Mouse (Mus musculus): ENCODE data around the gene Ccnt1. TPM values are rescaled to one million over a fixed set of nuclear protein-coding genes. Genes with fewer than 3 reads are reported as not detected.
A peak's percentile ranks its signal among the peaks of the same experiment; 100 is the strongest.
"Not testable (repeated sequence)": the region's sequence is repeated elsewhere in the genome, so short reads cannot be mapped to it uniquely, and the experiment has no call there.

The Ccnt1 gene
- polyA plus RNA-seq, 1 experiment from 2014 or later, result 67.8 TPM

GRCm38 (mm10) chr15:98587751-98588150, 17.0 kb upstream of the Ccnt1 start:
- Histone ChIP-seq H3K4me2 (replicated peaks; ENCODE audit: low read depth, low read length) (no peak overlapping the region), H3K4me3 (ENCODE audit: low read depth, low read length) (no peak overlapping the region), H3K36me3 (ENCODE audit: control insufficient read depth, insufficient read depth, low read length) (peaks cover 4% of the 10 kb centered on the region; the same call in 1 of the 2 replicates), H3K4me1 (replicated peaks; ENCODE audit: control insufficient read depth, insufficient read depth, low read length) (no peaks in the 10 kb centered on the region), H3K27me3 (ENCODE audit: control insufficient read depth, insufficient read depth, low read length) (no peaks in the 10 kb centered on the region), H3K27ac (ENCODE audit: low read depth, low read length) (no peak overlapping the region), H3K9me3 (ENCODE audit: control insufficient read depth, low read length) (no peaks in the 10 kb centered on the region), H3K9ac (ENCODE audit: low read depth, low read length) (no peak overlapping the region)
- 88% methylated on average over 11 of the region's 11 CpGs for WGBS
- ATAC-seq (ENCODE audit: low FRiP score) (no peak), DNase-seq (ENCODE audit: low spot score) (no peak)

GRCm38 (mm10) chr15:98586141-98586540, 15.4 kb upstream of the Ccnt1 start:
- not testable (repeated sequence) for DNase-seq (ENCODE audit: low spot score); H3K9me3 ChIP-seq (ENCODE audit: control insufficient read depth, low read length); H3K9ac ChIP-seq (ENCODE audit: low read depth, low read length); H3K4me3 ChIP-seq (ENCODE audit: low read depth, low read length); H3K4me2 ChIP-seq (replicated peaks; ENCODE audit: low read depth, low read length); H3K36me3 ChIP-seq (ENCODE audit: control insufficient read depth, insufficient read depth, low read length); ATAC-seq (ENCODE audit: low FRiP score); H3K27me3 ChIP-seq (ENCODE audit: control insufficient read depth, insufficient read depth, low read length); H3K27ac ChIP-seq (ENCODE audit: low read depth, low read length); H3K4me1 ChIP-seq (replicated peaks; ENCODE audit: control insufficient read depth, insufficient read depth, low read length)
- WGBS, result 81% methylated on average over 9 of the region's 9 CpGs

GRCm38 (mm10) chr15:98585421-98585820, 14.7 kb upstream of the Ccnt1 start:
- Histone ChIP-seq H3K27ac (ENCODE audit: low read depth, low read length) (no peak overlapping the region), H3K4me2 (replicated peaks; ENCODE audit: low read depth, low read length) (no peak overlapping the region), H3K36me3 (ENCODE audit: control insufficient read depth, insufficient read depth, low read length) (no peaks in the 10 kb centered on the region; the same call in 1 of the 2 replicates), H3K9ac (ENCODE audit: low read depth, low read length) (no peak overlapping the region), H3K4me1 (replicated peaks; ENCODE audit: control insufficient read depth, insufficient read depth, low read length) (no peaks in the 10 kb centered on the region), H3K27me3 (ENCODE audit: control insufficient read depth, insufficient read depth, low read length) (no peaks in the 10 kb centered on the region), H3K9me3 (ENCODE audit: control insufficient read depth, low read length) (no peaks in the 10 kb centered on the region), H3K4me3 (ENCODE audit: low read depth, low read length) (no peak overlapping the region)
- DNase-seq (ENCODE audit: low spot score) (no peak), ATAC-seq (ENCODE audit: low FRiP score) (no peak)
- WGBS, result 40% methylated on average over 7 of the region's 7 CpGs

- no peaks in the 10 kb centered on the region for H3K4me1 ChIP-seq (replicated peaks; ENCODE audit: control insufficient read depth, insufficient read depth, low read length)
- H3K9ac ChIP-seq (ENCODE audit: low read depth, low read length), result no peak overlapping the region
- no peak overlapping the region for H3K4me2 ChIP-seq (replicated peaks; ENCODE audit: low read depth, low read length)
- 85% methylated on average over 8 of the region's 8 CpGs for WGBS
- DNase-seq (ENCODE audit: low spot score) (no peak), ATAC-seq (ENCODE audit: low FRiP score) (no peak)
- H3K36me3 ChIP-seq (ENCODE audit: control insufficient read depth, insufficient read depth, low read length), result no peaks in the 10 kb centered on the region
- H3K9me3 ChIP-seq (ENCODE audit: control insufficient read depth, low read length), result no peaks in the 10 kb centered on the region
- H3K27ac ChIP-seq (ENCODE audit: low read depth, low read length), result no peak overlapping the region
- no peaks in the 10 kb centered on the region for H3K27me3 ChIP-seq (ENCODE audit: control insufficient read depth, insufficient read depth, low read length)
- H3K4me3 ChIP-seq (ENCODE audit: low read depth, low read length), result no peak overlapping the region
These were observed 12.3 kb upstream of the Ccnt1 start for GRCm38 (mm10) chr15:98582996-98583395.

GRCm38 (mm10) chr15:98582410-98582809, 11.7 kb upstream of the Ccnt1 start:
- Histone ChIP-seq H3K36me3 (ENCODE audit: control insufficient read depth, insufficient read depth, low read length) (no peaks in the 10 kb centered on the region), H3K4me2 (replicated peaks; ENCODE audit: low read depth, low read length) (no peak overlapping the region), H3K9ac (ENCODE audit: low read depth, low read length) (no peak overlapping the region), H3K27ac (ENCODE audit: low read depth, low read length) (no peak overlapping the region), H3K27me3 (ENCODE audit: control insufficient read depth, insufficient read depth, low read length) (no peaks in the 10 kb centered on the region), H3K4me3 (ENCODE audit: low read depth, low read length) (no peak overlapping the region), H3K9me3 (ENCODE audit: control insufficient read depth, low read length) (no peaks in the 10 kb centered on the region), H3K4me1 (replicated peaks; ENCODE audit: control insufficient read depth, insufficient read depth, low read length) (no peaks in the 10 kb centered on the region)
- ATAC-seq (ENCODE audit: low FRiP score) (no peak), DNase-seq (ENCODE audit: low spot score) (no peak)
- WGBS, result 88% methylated on average over 8 of the region's 8 CpGs

- Histone ChIP-seq H3K27me3 (ENCODE audit: control insufficient read depth, insufficient read depth, low read length) (no peaks in the 10 kb centered on the region), H3K4me2 (replicated peaks; ENCODE audit: low read depth, low read length) (no peak overlapping the region), H3K27ac (ENCODE audit: low read depth, low read length) (no peak overlapping the region), H3K9ac (ENCODE audit: low read depth, low read length) (no peak overlapping the region), H3K4me1 (replicated peaks; ENCODE audit: control insufficient read depth, insufficient read depth, low read length) (no peaks in the 10 kb centered on the region), H3K9me3 (ENCODE audit: control insufficient read depth, low read length) (no peaks in the 10 kb centered on the region), H3K36me3 (ENCODE audit: control insufficient read depth, insufficient read depth, low read length) (no peaks in the 10 kb centered on the region), H3K4me3 (ENCODE audit: low read depth, low read length) (no peak overlapping the region)
- DNase-seq (ENCODE audit: low spot score) (peak; percentile 84), ATAC-seq (ENCODE audit: low FRiP score) (peak; percentile 66)
- 45% methylated on average over 5 of the region's 5 CpGs for WGBS
These were observed 9.2 kb upstream of the Ccnt1 start for GRCm38 (mm10) chr15:98579795-98580464.

GRCm38 (mm10) chr15:98579310-98579709, 8.6 kb upstream of the Ccnt1 start:
- no peak for DNase-seq (ENCODE audit: low spot score)
- Histone ChIP-seq H3K27ac (ENCODE audit: low read depth, low read length) (no peak overlapping the region), H3K36me3 (ENCODE audit: control insufficient read depth, insufficient read depth, low read length) (no peaks in the 10 kb centered on the region), H3K27me3 (ENCODE audit: control insufficient read depth, insufficient read depth, low read length) (no peaks in the 10 kb centered on the region), H3K9me3 (ENCODE audit: control insufficient read depth, low read length) (no peaks in the 10 kb centered on the region), H3K4me2 (replicated peaks; ENCODE audit: low read depth, low read length) (no peak overlapping the region), H3K4me3 (ENCODE audit: low read depth, low read length) (no peak overlapping the region), H3K9ac (ENCODE audit: low read depth, low read length) (no peak overlapping the region), H3K4me1 (replicated peaks; ENCODE audit: control insufficient read depth, insufficient read depth, low read length) (no peaks in the 10 kb centered on the region)
- WGBS, result 75% methylated on average over 2 of the region's 2 CpGs
- ATAC-seq (ENCODE audit: low FRiP score), result no peak

GRCm38 (mm10) chr15:98573293-98573692, 2.6 kb upstream of the Ccnt1 start:
- no peaks in the 10 kb centered on the region for H3K9me3 ChIP-seq (ENCODE audit: control insufficient read depth, low read length)
- no peak for DNase-seq (ENCODE audit: low spot score)
- no peak overlapping the region for H3K9ac ChIP-seq (ENCODE audit: low read depth, low read length)
- H3K4me2 ChIP-seq (replicated peaks; ENCODE audit: low read depth, low read length), result no peak overlapping the region
- no peaks in the 10 kb centered on the region for H3K27me3 ChIP-seq (ENCODE audit: control insufficient read depth, insufficient read depth, low read length)
- no peak for ATAC-seq (ENCODE audit: low FRiP score)
- H3K4me3 ChIP-seq (ENCODE audit: low read depth, low read length), result no peak overlapping the region
- H3K4me1 ChIP-seq (replicated peaks; ENCODE audit: control insufficient read depth, insufficient read depth, low read length), result no peaks in the 10 kb centered on the region
- WGBS, result 86% methylated on average over 4 of the region's 4 CpGs
- H3K36me3 ChIP-seq (ENCODE audit: control insufficient read depth, insufficient read depth, low read length), result no peaks in the 10 kb centered on the region
- no peak overlapping the region for H3K27ac ChIP-seq (ENCODE audit: low read depth, low read length)

- no peak for ATAC-seq (ENCODE audit: low FRiP score)
- H3K4me2 ChIP-seq (replicated peaks; ENCODE audit: low read depth, low read length), result no peak overlapping the region
- H3K4me1 ChIP-seq (replicated peaks; ENCODE audit: control insufficient read depth, insufficient read depth, low read length), result no peaks in the 10 kb centered on the region
- no peaks in the 10 kb centered on the region for H3K36me3 ChIP-seq (ENCODE audit: control insufficient read depth, insufficient read depth, low read length)
- no peak overlapping the region for H3K27ac ChIP-seq (ENCODE audit: low read depth, low read length)
- no peaks in the 10 kb centered on the region for H3K9me3 ChIP-seq (ENCODE audit: control insufficient read depth, low read length)
- DNase-seq (ENCODE audit: low spot score), result no peak
- WGBS, result 86% methylated on average over 4 of the region's 4 CpGs
- H3K4me3 ChIP-seq (ENCODE audit: low read depth, low read length), result no peak overlapping the region
- H3K27me3 ChIP-seq (ENCODE audit: control insufficient read depth, insufficient read depth, low read length), result no peaks in the 10 kb centered on the region
- no peak overlapping the region for H3K9ac ChIP-seq (ENCODE audit: low read depth, low read length)
These were observed 843 bp downstream of the Ccnt1 start for GRCm38 (mm10) chr15:98569795-98570365.

All from hindbrain, embryonic 11.5 days (tissue).